Mouse (Mus musculus) yolk sac, embryonic 10.5 days (tissue): ENCODE measurements around the gene Hnrnpa1.

ENCODE experiments used
- DNase-seq: peaks from one replicate; pipeline ENCODE4 v3.0.0-alpha.2; 2017; ENCODE audit warnings: low spot score

Gene Hnrnpa1

DNA sequence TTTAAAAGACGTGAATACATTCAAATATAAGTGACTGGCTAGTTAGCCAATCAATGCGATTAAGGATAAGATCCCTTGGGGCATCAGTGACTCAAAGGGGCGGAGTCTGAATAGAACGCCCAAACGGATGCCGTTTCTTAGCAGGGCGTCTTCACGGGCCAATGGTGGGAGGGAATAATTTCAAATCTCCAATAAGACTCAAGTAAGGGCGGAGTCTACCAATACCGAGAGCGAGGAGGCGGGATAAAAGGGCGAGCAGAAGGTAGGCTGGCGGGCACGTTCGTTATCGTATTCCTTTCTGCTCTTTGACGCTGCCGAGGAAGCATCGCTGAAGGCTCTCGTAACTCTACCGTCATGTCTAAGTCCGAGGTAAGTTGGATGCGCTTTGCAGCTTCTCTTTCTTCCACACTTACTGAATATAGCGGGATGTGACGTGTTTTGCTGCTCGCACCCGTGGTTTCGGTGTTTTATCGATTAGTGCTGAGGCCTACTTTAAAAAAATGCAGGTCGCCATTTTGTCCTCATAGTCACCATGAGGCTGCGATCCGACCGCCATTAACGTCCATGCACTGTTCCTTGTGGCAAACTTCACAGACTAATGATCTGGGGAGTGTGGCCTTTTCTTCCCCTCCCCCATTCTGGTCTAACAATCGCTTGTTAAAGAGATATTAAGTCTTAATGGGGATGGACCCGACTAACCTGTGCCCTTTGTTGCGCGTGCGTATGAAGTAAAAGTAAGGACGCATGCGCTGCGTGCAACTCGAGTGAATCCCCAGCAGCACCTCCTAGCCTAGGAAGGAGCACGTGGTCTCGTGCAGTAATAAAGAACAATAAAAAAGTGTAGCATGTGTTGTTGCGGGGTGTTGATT lies at the start of gene Hnrnpa1:
Gene Hnrnpa1, plus strand, starts transcription at position 273 of the 869 bp plus-strand sequence.
- peak; percentile 96 for DNase-seq

- DNase-seq, result no peak
These were observed 49.4 kb upstream of the Hnrnpa1 start for GRCm38 (mm10) chr15:103190531-103191462.

GRCm38 (mm10) chr15:103193606-103194005 lies 46.6 kb upstream of the Hnrnpa1 start:
- DNase-seq, result no peak

- DNase-seq, result no peak
These were observed 43.4 kb upstream of the Hnrnpa1 start for GRCm38 (mm10) chr15:103196835-103197234.

GRCm38 (mm10) chr15:103197785-103198184 lies 42.4 kb upstream of the Hnrnpa1 start:
- DNase-seq, result no peak

DNA sequence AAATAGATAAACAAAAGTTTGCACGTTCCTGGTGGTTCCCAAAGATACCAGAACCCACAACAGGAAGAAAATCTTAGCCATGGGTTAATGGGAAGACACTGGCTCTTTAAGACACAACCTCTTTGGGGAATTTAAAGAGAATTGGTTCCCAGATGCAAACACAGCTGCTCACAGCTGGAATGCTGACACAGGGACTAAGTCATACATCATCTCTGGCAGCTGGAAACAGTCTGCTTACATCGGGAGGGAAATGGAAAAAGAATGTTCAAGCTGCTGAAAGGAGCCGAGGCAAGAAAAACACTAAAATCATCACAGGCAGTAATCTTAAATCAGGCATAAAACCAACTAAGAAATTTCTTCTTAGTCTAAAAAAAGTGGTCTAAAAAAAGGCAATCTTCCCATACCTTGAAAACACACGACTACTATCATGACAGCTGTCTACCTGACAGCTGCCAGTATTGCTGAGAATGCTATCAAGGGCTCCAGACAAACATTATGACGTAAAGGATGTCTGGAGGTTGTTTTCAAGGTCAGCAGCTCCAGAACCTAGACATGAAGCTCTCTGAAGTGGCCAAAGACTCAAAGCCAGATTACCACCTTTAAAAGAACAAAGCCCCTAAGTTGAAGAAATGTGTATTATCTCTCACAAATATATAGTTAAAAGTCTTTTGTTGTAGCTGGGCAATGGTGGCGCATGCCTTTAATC lies 38.0 kb upstream of the Hnrnpa1 start:
- DNase-seq, result no peak

DNA sequence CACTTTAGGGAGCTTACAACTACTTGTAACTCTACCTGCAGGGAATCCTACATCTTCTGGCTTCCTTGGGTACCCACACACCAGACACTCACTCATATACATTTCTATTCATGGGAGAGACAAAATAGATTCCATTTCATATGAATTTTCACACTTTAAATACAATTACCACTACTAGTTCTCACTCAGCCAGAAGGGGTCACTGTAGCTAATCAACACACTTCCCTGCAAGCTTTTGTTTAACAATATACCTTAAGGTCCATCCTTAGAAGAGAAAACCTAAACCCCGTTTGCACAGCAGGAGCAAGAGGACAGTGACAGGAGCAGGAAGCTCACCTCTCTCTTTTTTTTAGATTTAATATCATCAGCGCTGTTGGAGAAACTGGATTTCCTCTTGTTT lies 35.1 kb upstream of the Hnrnpa1 start:
- DNase-seq, result no peak

- no peak for DNase-seq
These were observed 26.1 kb upstream of the Hnrnpa1 start for GRCm38 (mm10) chr15:103214149-103214548.

- DNase-seq, result peak; percentile 83
These were observed 25.0 kb upstream of the Hnrnpa1 start for GRCm38 (mm10) chr15:103214971-103215907.

- no peak for DNase-seq
These were observed 24.2 kb upstream of the Hnrnpa1 start for GRCm38 (mm10) chr15:103216052-103216451.

DNA sequence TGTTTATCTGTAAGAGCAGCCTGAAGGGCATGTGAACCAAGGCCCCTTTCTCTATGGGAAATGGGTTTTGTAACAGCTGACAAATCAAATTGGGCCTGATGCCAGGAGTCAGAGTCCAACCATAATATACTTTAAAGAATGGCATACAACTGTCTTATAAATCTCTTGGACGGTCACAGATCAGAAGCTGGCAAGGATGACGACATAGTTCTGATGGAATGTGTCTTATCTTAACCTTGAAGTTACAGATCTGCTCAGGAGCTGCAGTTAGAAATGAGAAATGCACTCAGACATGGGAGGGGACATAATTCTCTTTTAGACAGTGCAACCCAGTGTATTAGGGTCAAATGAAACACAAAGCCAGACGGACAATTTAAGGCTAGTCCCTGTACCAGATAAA lies 19.4 kb upstream of the Hnrnpa1 start:
- DNase-seq, result no peak

DNA sequence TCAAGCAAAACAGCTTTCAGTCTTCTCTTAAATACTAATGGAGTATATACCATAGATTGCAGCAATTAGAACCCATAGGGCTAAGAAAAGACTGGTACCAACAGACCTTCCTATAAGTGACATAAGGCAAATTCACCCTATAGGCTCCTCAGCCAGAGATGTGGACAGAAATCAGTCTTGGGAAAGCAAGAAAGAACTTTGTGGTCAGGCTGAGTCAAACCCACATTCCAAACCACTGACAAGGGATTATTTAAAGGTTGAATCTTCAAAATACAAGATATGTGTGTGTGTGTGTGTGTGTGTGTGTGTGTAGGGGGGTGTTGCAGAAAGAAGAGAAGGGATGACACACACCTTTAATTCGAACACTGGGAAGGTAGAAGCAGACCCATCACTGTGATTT lies 18.8 kb upstream of the Hnrnpa1 start:
- no peak for DNase-seq

GRCm38 (mm10) chr15:103224161-103224560 lies 16.1 kb upstream of the Hnrnpa1 start:
- DNase-seq, result no peak

- DNase-seq, result no peak
These were observed 13.2 kb upstream of the Hnrnpa1 start for GRCm38 (mm10) chr15:103227022-103227421.

GRCm38 (mm10) chr15:103227572-103227971 lies 12.7 kb upstream of the Hnrnpa1 start:
- no peak for DNase-seq

DNA sequence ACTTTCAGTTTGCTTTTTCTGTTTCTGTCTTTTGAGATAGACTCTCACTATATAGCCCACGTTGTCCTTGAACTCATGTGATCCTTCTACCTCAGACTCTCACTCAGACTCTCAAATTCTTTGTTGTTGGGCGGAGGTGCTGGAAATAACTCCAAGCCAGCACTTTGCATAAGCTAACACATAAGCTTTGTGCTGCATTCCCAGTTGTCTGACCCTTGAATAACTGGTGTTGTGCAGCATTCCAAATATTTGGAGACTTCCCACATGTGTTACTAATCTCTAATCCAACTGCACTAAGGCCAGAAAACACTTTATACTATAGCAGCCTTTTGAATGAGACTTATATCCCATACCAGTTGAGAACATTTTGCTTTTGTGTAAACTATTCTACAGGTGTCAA lies 11.3 kb upstream of the Hnrnpa1 start:
- DNase-seq, result no peak

- DNase-seq, result no peak
These were observed 7.1 kb upstream of the Hnrnpa1 start for GRCm38 (mm10) chr15:103233119-103233518.

DNA sequence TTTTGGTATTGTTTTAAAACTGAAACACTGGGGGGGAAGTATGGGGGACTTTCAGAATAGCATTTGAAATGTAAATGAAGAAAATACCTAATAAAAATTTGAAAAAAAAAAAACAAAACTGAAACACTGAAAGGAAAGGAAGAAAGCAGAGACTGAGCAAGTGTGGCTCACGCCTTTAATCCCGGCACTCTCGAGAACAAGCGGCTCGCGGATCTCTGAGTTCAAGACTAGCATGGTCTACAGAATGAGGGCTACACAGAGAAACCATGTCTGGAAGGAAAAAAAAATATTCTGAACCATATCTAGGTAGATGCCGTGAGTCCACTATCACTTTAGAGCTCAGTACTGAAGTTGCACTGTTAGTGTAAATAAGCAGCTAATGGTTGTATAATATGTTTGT lies 2.9 kb upstream of the Hnrnpa1 start:
- no peak for DNase-seq

GRCm38 (mm10) chr15:103239130-103239684 lies 1.0 kb upstream of the Hnrnpa1 start:
- peak; percentile 98 for DNase-seq

GRCm38 (mm10) chr15:103239685-103240159 lies 510 bp upstream of the Hnrnpa1 start, which contains the start of gene Cbx5:
Gene Cbx5 (minus strand): TSS chr15:103239816.
- DNase-seq, result peak; percentile 98
